Mouse (Mus musculus) thymus, adult 2 months (tissue): ENCODE results near the gene Lztfl1.

Experiments
- CTCF ChIP-seq: fragments of 200-500 bp; IDR thresholded peaks from 2 replicates; pipeline ENCODE4 v1.5.1; 2012; ENCODE audit warnings: mild to moderate bottlenecking, control low read depth, low read length, moderate library complexity, borderline replicate concordance; ENCODE audit not compliant: control insufficient read depth, poor library complexity, insufficient read depth; ENCODE audit errors: extremely low read depth
- POLR2A ChIP-seq: fragments of 200-500 bp; IDR thresholded peaks from 2 replicates; pipeline ENCODE4 v1.6.1; 2012; ENCODE audit warnings: mild to moderate bottlenecking, low read length, control low read depth, moderate library complexity; ENCODE audit not compliant: control insufficient read depth, poor library complexity, insufficient read depth; ENCODE audit errors: extremely low read depth

- no peak for TF ChIP-seq CTCF
- TF ChIP-seq POLR2A = no peak
Measured at GRCm38 (mm10) chr9:123756752-123757151, 39.3 kb upstream of the Lztfl1 start.
